Comparison of ENCODE assay signal across 11 mouse cellular contexts in the genomic region with DNA sequence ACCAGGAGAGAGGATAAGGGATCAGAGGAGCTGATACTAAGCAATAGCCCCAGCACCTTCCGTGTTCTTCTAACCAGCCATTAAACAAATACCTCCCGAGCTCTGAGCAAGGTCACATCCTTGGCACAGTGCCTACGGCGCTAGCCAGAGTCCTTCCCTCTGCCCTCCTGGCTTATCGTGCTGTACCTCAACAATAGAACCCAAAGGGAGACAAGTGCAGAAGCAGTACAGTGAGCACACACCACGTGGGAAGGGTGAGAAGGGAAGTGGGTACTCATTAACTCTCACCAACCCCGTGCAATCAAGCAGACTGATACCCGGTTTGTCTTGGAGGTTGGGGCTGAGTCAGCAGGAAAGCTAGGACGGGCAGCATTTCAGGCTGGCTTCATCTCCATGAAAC. TPM values are rescaled to one million over a fixed set of nuclear protein-coding genes. Genes with fewer than 3 reads are reported as not detected.
DNase-seq lines count a peak whose midpoint lies in the region; ATAC-seq and TF ChIP-seq lines count a peak whose summit lies in the region.
"Had no signal": no experiment of that assay in that cellular context is flagged by ENCODE, and none has a peak within 500 bp of the region (broad histone marks: within the 10 kb centered on the region; RNA-seq: fewer than 3 reads in every experiment).

No protein-coding gene starts in this region.

- H3K9ac ChIP-seq in heart, adult 2 months (ENCODE audit: low read depth, low read length) = no peak overlapping the region
- no peak overlapping the region for H3K9ac ChIP-seq in heart, embryonic 16.5 days (ENCODE audit: low read length)
- no peak overlapping the region for H3K9ac ChIP-seq in kidney, embryonic 14.5 days (ENCODE audit: low read depth, low read length)
- no peak overlapping the region for H3K9ac ChIP-seq in stomach, embryonic 16.5 days (ENCODE audit: low read length)
- H3K9ac ChIP-seq in forebrain, embryonic 14.5 days (ENCODE audit: low read length) = no peak overlapping the region

- no peak for TF ChIP-seq CTCF in heart, adult 2 months (IDR thresholded peaks at IDR 0.05)

- DNase-seq in heart, adult 2 months = peak; percentile 38 to 55
- no peak for DNase-seq in heart, embryonic 10.5 days (ENCODE audit: low spot score)
- no peak for DNase-seq in left cerebral cortex, adult 18-20 months (ENCODE audit: low spot score in 2 of 2)
- DNase-seq in forebrain, embryonic 14.5 days (ENCODE audit: low spot score) = no peak
- DNase-seq in lung, postnatal 10 days = no peak
- DNase-seq: cerebellum, postnatal 25 days had no signal

- TF ChIP-seq POLR2A in heart, adult 2 months (IDR thresholded peaks at IDR 0.05; ENCODE audit: insufficient read depth, low read depth, low read length) = no peak

- no peak overlapping the region for H3K27ac ChIP-seq in heart, adult 2 months
- H3K27ac ChIP-seq in heart, embryonic 10.5 days = no peak overlapping the region
- peak overlapping the region; percentile 71 for H3K27ac ChIP-seq in heart, embryonic 16.5 days (ENCODE audit: low read length)
- H3K27ac ChIP-seq in kidney, embryonic 14.5 days (ENCODE audit: low read depth, low read length) = no peak overlapping the region
- H3K27ac ChIP-seq in stomach, embryonic 16.5 days (ENCODE audit: low read length) = 0 out of 2 replicates have a peak overlapping the region, but pooled peaks have one; percentile 41
- H3K27ac ChIP-seq in forebrain, embryonic 14.5 days (ENCODE audit: low read depth, low read length) = no peak overlapping the region
- H3K27ac ChIP-seq: layer of hippocampus, adult 2 months had no signal

- 62% methylated on average over 9 of the region's 9 CpGs for whole genome bisulfite sequencing in heart, adult 2 months
- WGBS in heart, embryonic 10.5 days = 92% methylated on average over 9 of the region's 9 CpGs
- 52% methylated on average over 9 of the region's 9 CpGs for WGBS in heart, embryonic 16.5 days
- 88% methylated on average over 9 of the region's 9 CpGs for WGBS in kidney, embryonic 14.5 days
- WGBS in stomach, embryonic 16.5 days = 85% methylated on average over 9 of the region's 9 CpGs
- 94% methylated on average over 9 of the region's 9 CpGs for WGBS in forebrain, embryonic 14.5 days

- intact Hi-C loops in heart, adult 2 months (cut with DNase I) = no loop called here

- H3K27me3 ChIP-seq in heart, adult 2 months (ENCODE audit: control insufficient read depth, insufficient read depth, low read length) = no peaks in the 10 kb centered on the region
- H3K27me3 ChIP-seq in heart, embryonic 10.5 days (ENCODE audit: insufficient read depth, poor library complexity, severe bottlenecking) = no peaks in the 10 kb centered on the region
- no peaks in the 10 kb centered on the region for H3K27me3 ChIP-seq in heart, embryonic 16.5 days (ENCODE audit: control insufficient read depth, insufficient read depth, low read length)
- no peaks in the 10 kb centered on the region for H3K27me3 ChIP-seq in kidney, embryonic 14.5 days (ENCODE audit: control insufficient read depth, insufficient read depth, low read length)
- H3K27me3 ChIP-seq in stomach, embryonic 16.5 days (ENCODE audit: control insufficient read depth, insufficient read depth, low read length) = no peaks in the 10 kb centered on the region
- H3K27me3 ChIP-seq in forebrain, embryonic 14.5 days (replicated peaks; ENCODE audit: control insufficient read depth, insufficient read depth, low read length) = no peaks in the 10 kb centered on the region

- no peaks in the 10 kb centered on the region for H3K36me3 ChIP-seq in heart, adult 2 months (ENCODE audit: control insufficient read depth, insufficient read depth, low read length)
- peaks cover 98% of the 10 kb centered on the region for H3K36me3 ChIP-seq in heart, embryonic 10.5 days
- H3K36me3 ChIP-seq in heart, embryonic 16.5 days (ENCODE audit: control insufficient read depth, insufficient read depth) = peaks cover 77% of the 10 kb centered on the region
- peaks cover 83% of the 10 kb centered on the region for H3K36me3 ChIP-seq in kidney, embryonic 14.5 days (ENCODE audit: control insufficient read depth, insufficient read depth, low read length)
- H3K36me3 ChIP-seq in stomach, embryonic 16.5 days (ENCODE audit: control insufficient read depth, insufficient read depth, low read length) = peaks cover 37% of the 10 kb centered on the region
- peaks cover 98% of the 10 kb centered on the region for H3K36me3 ChIP-seq in forebrain, embryonic 14.5 days (ENCODE audit: control insufficient read depth, insufficient read depth, low read length)

- 0 out of 2 replicates have a peak, but pooled peaks have one; percentile 32 for TF ChIP-seq EP300 in heart, adult 2 months (IDR thresholded peaks at IDR 0.05; ENCODE audit: insufficient read depth, low read depth, low read length)

- no peak overlapping the region for H3K4me2 ChIP-seq in heart, embryonic 16.5 days (ENCODE audit: low read depth, low read length)
- H3K4me2 ChIP-seq in kidney, embryonic 14.5 days (replicated peaks; ENCODE audit: low read depth, low read length) = no peak overlapping the region
- H3K4me2 ChIP-seq in stomach, embryonic 16.5 days (ENCODE audit: low read depth, low read length) = no peak overlapping the region
- no peak overlapping the region for H3K4me2 ChIP-seq in forebrain, embryonic 14.5 days (ENCODE audit: low read length)

- ATAC-seq in heart, embryonic 16.5 days (replicated peaks; ENCODE audit: extremely low read depth, insufficient read depth, low FRiP score) = peak; percentile 86
- peak; percentile 20; the same call in 1 of the 2 replicates for ATAC-seq in kidney, embryonic 14.5 days (ENCODE audit: low FRiP score, low TSS enrichment)
- peak; percentile 94 for ATAC-seq in stomach, embryonic 16.5 days (ENCODE audit: insufficient read depth, low FRiP score)
- no peak for ATAC-seq in forebrain, embryonic 14.5 days

- H3K4me1 ChIP-seq in heart, adult 2 months (ENCODE audit: control insufficient read depth, insufficient read depth, low read length) = peaks cover 2% of the 10 kb centered on the region
- H3K4me1 ChIP-seq in heart, embryonic 10.5 days = no peaks in the 10 kb centered on the region
- H3K4me1 ChIP-seq in heart, embryonic 16.5 days (ENCODE audit: control insufficient read depth, insufficient read depth, low read length) = peaks cover 5% of the 10 kb centered on the region
- no peaks in the 10 kb centered on the region for H3K4me1 ChIP-seq in kidney, embryonic 14.5 days (ENCODE audit: control insufficient read depth, insufficient read depth, low read length)
- no peaks in the 10 kb centered on the region for H3K4me1 ChIP-seq in stomach, embryonic 16.5 days (ENCODE audit: control insufficient read depth, insufficient read depth, low read length)
- no peaks in the 10 kb centered on the region for H3K4me1 ChIP-seq in forebrain, embryonic 14.5 days (ENCODE audit: control insufficient read depth, insufficient read depth, low read length)

- H3K9me3 ChIP-seq in heart, embryonic 10.5 days = peaks cover 14% of the 10 kb centered on the region; the same call in 1 of the 2 replicates
- H3K9me3 ChIP-seq in heart, embryonic 16.5 days (replicated peaks; ENCODE audit: control insufficient read depth, low read length) = peaks cover 14% of the 10 kb centered on the region
- peaks cover 6% of the 10 kb centered on the region; the same call in 1 of the 2 replicates for H3K9me3 ChIP-seq in kidney, embryonic 14.5 days (ENCODE audit: control insufficient read depth, low read length)
- H3K9me3 ChIP-seq in stomach, embryonic 16.5 days (replicated peaks; ENCODE audit: control insufficient read depth, low read length) = peaks cover 12% of the 10 kb centered on the region
- H3K9me3 ChIP-seq in forebrain, embryonic 14.5 days (replicated peaks; ENCODE audit: control insufficient read depth, low read length) = peaks cover 13% of the 10 kb centered on the region

- no peaks in the 10 kb centered on the region for H3K79me2 ChIP-seq in heart, adult 2 months (replicated peaks; ENCODE audit: control insufficient read depth, insufficient read depth, low read length)

- H3K4me3 ChIP-seq in heart, adult 2 months = no peak overlapping the region
- H3K4me3 ChIP-seq in heart, embryonic 10.5 days = no peak overlapping the region
- H3K4me3 ChIP-seq in heart, embryonic 16.5 days (ENCODE audit: low read length) = no peak overlapping the region
- H3K4me3 ChIP-seq in kidney, embryonic 14.5 days (ENCODE audit: low read length) = no peak overlapping the region
- H3K4me3 ChIP-seq in stomach, embryonic 16.5 days (replicated peaks; ENCODE audit: low read length) = no peak overlapping the region
- no peak overlapping the region for H3K4me3 ChIP-seq in forebrain, embryonic 14.5 days (ENCODE audit: low read depth, low read length)
- H3K4me3 ChIP-seq: erythroblast, embryonic 14.5 days; layer of hippocampus, adult 2 months had no signal

RNA-seq across cellular contexts. Expression of gene Aldh18a1, which starts 17.5 kb away (rescaled TPM):
- 1 to 10 TPM; 4.4 to 7.9 TPM for total RNA-seq in heart, adult 2 months (2021)
- 7.6 and 12.4 TPM in 2 replicates for polyA plus RNA-seq in heart, adult 2 months (2012; rRNA removed)
- polyA plus RNA-seq in heart, embryonic 10.5 days (2016; fragmentation: Nextera tagmentation; extraction: Ambion mirVana) = 63.9 and 66.2 TPM in 2 replicates
- polyA plus RNA-seq in heart, embryonic 16.5 days (2015; fragmentation: Nextera tagmentation; extraction: Ambion mirVana) = 51.9 and 58.3 TPM in 2 replicates
- 29.3 and 51.6 TPM in 2 replicates for polyA plus RNA-seq in kidney, embryonic 14.5 days (2014; fragmentation: Nextera tagmentation; extraction: Ambion mirVana)
- polyA plus RNA-seq in stomach, embryonic 16.5 days (2015; fragmentation: Nextera tagmentation; extraction: Ambion mirVana) = 109 and 110 TPM in 2 replicates
- 10 to 100 TPM; 22.5 to 28.9 TPM for total RNA-seq in left cerebral cortex, adult 18-20 months (2021)
- 56.3 and 66.1 TPM in 2 replicates for polyA plus RNA-seq in forebrain, embryonic 14.5 days (2014; fragmentation: Nextera tagmentation; extraction: Ambion mirVana)

RNA-seq across cellular contexts. Expression of gene Tctn3, which starts 41.3 kb away (rescaled TPM):
- total RNA-seq in heart, adult 2 months (2021) = 1 to 10 TPM; 6.5 to 7.6 TPM
- 7.7 and 10.5 TPM in 2 replicates for polyA plus RNA-seq in heart, adult 2 months (2012; rRNA removed)
- 9.0 and 11.0 TPM in 2 replicates for polyA plus RNA-seq in heart, embryonic 10.5 days (2016; fragmentation: Nextera tagmentation; extraction: Ambion mirVana)
- polyA plus RNA-seq in heart, embryonic 16.5 days (2015; fragmentation: Nextera tagmentation; extraction: Ambion mirVana) = 8.9 and 11.1 TPM in 2 replicates
- polyA plus RNA-seq in kidney, embryonic 14.5 days (2014; fragmentation: Nextera tagmentation; extraction: Ambion mirVana) = 6.9 and 10.0 TPM in 2 replicates
- polyA plus RNA-seq in stomach, embryonic 16.5 days (2015; fragmentation: Nextera tagmentation; extraction: Ambion mirVana) = 9.2 and 9.4 TPM in 2 replicates
- total RNA-seq in left cerebral cortex, adult 18-20 months (2021) = 10 to 100 TPM; 19.5 to 21.6 TPM
- 9.3 and 11.5 TPM in 2 replicates for polyA plus RNA-seq in forebrain, embryonic 14.5 days (2014; fragmentation: Nextera tagmentation; extraction: Ambion mirVana)

RNA-seq across cellular contexts. Expression of gene Entpd1, which starts 41.4 kb away (rescaled TPM):
- total RNA-seq in heart, adult 2 months (2021) = 10 to 100 TPM; 22.1 to 26.4 TPM
- 13.0 and 18.6 TPM in 2 replicates for polyA plus RNA-seq in heart, adult 2 months (2012; rRNA removed)
- polyA plus RNA-seq in heart, embryonic 10.5 days (2016; fragmentation: Nextera tagmentation; extraction: Ambion mirVana) = 6.3 and 10.3 TPM in 2 replicates
- polyA plus RNA-seq in heart, embryonic 16.5 days (2015; fragmentation: Nextera tagmentation; extraction: Ambion mirVana) = 10.4 and 11.7 TPM in 2 replicates
- 3.0 and 5.4 TPM in 2 replicates for polyA plus RNA-seq in kidney, embryonic 14.5 days (2014; fragmentation: Nextera tagmentation; extraction: Ambion mirVana)
- polyA plus RNA-seq in stomach, embryonic 16.5 days (2015; fragmentation: Nextera tagmentation; extraction: Ambion mirVana) = 14.0 and 16.2 TPM in 2 replicates
- 10 to 100 TPM; 18.2 to 18.9 TPM for total RNA-seq in left cerebral cortex, adult 18-20 months (2021)
- polyA plus RNA-seq in forebrain, embryonic 14.5 days (2014; fragmentation: Nextera tagmentation; extraction: Ambion mirVana) = 9.1 and 12.8 TPM in 2 replicates

RNA-seq across cellular contexts. Expression of gene Sorbs1, which starts 57.1 kb away (rescaled TPM):
- 100 to 1,000 TPM; 638 to 971 TPM for total RNA-seq in heart, adult 2 months (2021)
- 185 and 253 TPM in 2 replicates for polyA plus RNA-seq in heart, adult 2 months (2012; rRNA removed)
- polyA plus RNA-seq in heart, embryonic 10.5 days (2016; fragmentation: Nextera tagmentation; extraction: Ambion mirVana) = 71.2 and 98.1 TPM in 2 replicates
- polyA plus RNA-seq in heart, embryonic 16.5 days (2015; fragmentation: Nextera tagmentation; extraction: Ambion mirVana) = 141 and 152 TPM in 2 replicates
- 39.3 and 49.5 TPM in 2 replicates for polyA plus RNA-seq in kidney, embryonic 14.5 days (2014; fragmentation: Nextera tagmentation; extraction: Ambion mirVana)
- 106 and 114 TPM in 2 replicates for polyA plus RNA-seq in stomach, embryonic 16.5 days (2015; fragmentation: Nextera tagmentation; extraction: Ambion mirVana)
- total RNA-seq in left cerebral cortex, adult 18-20 months (2021) = 100 to 1,000 TPM; 144 to 149 TPM
- polyA plus RNA-seq in forebrain, embryonic 14.5 days (2014; fragmentation: Nextera tagmentation; extraction: Ambion mirVana) = 61.1 and 83.9 TPM in 2 replicates

Comparison
In these comparisons a context has a peak if more than half of its experiments do, and no peak if none do; other contexts are left out.
1. DNase-seq: peak in heart, adult 2 months (2 of 2); none in heart, embryonic 10.5 days (single experiment), left cerebral cortex, adult 18-20 months (0 of 2), forebrain, embryonic 14.5 days (single experiment) and lung, postnatal 10 days (single experiment).
2. H3K27ac ChIP-seq: peak in heart, embryonic 16.5 days (single experiment) and stomach, embryonic 16.5 days (single experiment); none in heart, adult 2 months (single experiment), heart, embryonic 10.5 days (single experiment), kidney, embryonic 14.5 days (single experiment) and forebrain, embryonic 14.5 days (single experiment).